Mouse (Mus musculus): Measurements from ENCODE around the gene Sdccag8. TPM values are rescaled to one million over a fixed set of nuclear protein-coding genes. Genes with fewer than 3 reads are reported as not detected.

Gene Sdccag8
- total RNA-seq (2021), result 1 to 10 TPM; 8.4 to 8.8 TPM
- long read RNA-seq, experiment 1, transcript Sdccag8-201 (18 exons, 2,776 nt), result major isoform, 7 of 9 reads
- long read RNA-seq, experiment 1, partial matches to known transcripts, result 0 of 9 reads
- long read RNA-seq, experiment 1, other reads (novel, unspliced or antisense), result 1 of 9 reads
- long read RNA-seq, experiment 2, transcript Sdccag8-201 (18 exons, 2,776 nt), result major isoform, 22 of 36 reads
- long read RNA-seq, experiment 2, partial matches to known transcripts, result 4 of 36 reads
- long read RNA-seq, experiment 2, other reads (novel, unspliced or antisense), result 9 of 36 reads

DNA sequence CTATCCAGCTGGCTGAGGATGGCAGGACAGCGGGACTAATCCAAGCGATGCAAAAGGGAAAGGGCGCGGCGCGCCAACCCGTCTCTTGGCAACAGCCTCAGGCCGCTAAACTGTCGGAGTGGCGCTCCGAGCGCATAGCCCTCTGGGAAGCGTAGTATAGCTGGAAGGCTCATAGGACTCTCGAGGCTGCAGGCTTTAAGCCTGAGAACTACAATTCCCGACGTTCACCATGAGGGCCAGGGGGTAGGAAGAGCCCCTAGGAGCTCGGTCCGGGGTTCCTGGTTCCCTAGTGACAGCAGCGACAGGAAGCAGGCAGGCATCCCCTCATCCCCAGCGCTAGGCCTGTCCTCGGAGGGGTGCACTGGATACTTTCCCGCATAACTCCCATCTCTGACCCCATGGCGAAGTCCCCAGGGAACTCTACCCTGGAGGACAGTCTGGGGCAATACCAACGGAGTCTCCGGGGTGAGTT is at the start of gene Sdccag8:
Sdccag8 (plus strand) TSS at position 70 of the 472 bp plus-strand sequence.
- peak; percentile 75 to 80 for DNase-seq (ENCODE audit: low spot score in 2 of 2)

- DNase-seq (ENCODE audit: low spot score in 2 of 2), result no peak
Observed at GRCm38 (mm10) chr1:176774533-176774932, 39.9 kb upstream of the Sdccag8 start.

DNA sequence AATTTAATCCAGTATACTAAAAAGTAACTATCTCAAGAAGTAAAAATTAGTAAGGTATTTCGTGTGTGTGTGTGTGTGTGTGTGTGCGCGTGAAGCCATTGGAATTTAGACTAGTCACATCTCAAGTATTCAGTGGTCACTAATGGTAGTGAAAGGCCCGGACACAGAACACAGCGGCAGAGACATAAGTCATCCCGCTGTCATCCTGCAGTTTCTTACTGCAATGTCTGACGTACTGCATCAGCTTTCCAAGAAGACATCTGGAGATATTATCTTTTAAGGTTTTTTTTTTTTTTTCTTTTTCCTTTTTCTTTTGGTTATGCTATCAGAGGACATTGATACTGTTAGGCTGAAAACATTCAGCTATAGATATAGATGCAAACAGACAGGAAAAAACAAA is 25.1 kb upstream of the Sdccag8 start:
- no peak for DNase-seq (ENCODE audit: low spot score in 2 of 2)

DNA sequence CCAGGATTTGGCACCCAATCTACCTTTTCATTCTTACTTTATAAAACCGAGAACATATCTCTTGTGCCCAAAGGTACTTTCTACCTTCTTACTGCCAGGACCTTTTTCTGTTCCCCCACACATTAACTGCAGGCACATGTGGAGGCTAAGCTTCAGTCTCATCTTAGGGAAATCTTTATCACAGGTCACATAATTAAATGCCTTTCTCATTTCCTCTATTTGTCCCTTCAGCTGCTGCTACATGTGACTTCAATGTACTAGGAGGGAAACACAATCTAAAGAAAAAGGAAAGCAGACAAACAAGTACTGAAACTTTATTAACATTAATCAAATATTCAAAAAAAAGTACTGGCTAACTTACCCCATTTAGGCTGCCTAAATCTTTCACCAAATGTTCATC is 22.3 kb upstream of the Sdccag8 start:
- no peak for DNase-seq (ENCODE audit: low spot score in 2 of 2)

GRCm38 (mm10) chr1:176798673-176799072 is 15.8 kb upstream of the Sdccag8 start:
- no peak for DNase-seq (ENCODE audit: low spot score in 2 of 2)

GRCm38 (mm10) chr1:176800728-176801365 is 13.6 kb upstream of the Sdccag8 start:
- no peak for DNase-seq (ENCODE audit: low spot score in 2 of 2)

- DNase-seq (ENCODE audit: low spot score in 2 of 2), result no peak
Observed at GRCm38 (mm10) chr1:176810161-176810560, 4.3 kb upstream of the Sdccag8 start.

- DNase-seq (ENCODE audit: low spot score in 2 of 2), result no peak
Observed at GRCm38 (mm10) chr1:176811892-176812291, 2.6 kb upstream of the Sdccag8 start.

GRCm38 (mm10) chr1:176812491-176813291 is 1.8 kb upstream of the Sdccag8 start:
- no peak for DNase-seq (ENCODE audit: low spot score in 2 of 2)

DNA sequence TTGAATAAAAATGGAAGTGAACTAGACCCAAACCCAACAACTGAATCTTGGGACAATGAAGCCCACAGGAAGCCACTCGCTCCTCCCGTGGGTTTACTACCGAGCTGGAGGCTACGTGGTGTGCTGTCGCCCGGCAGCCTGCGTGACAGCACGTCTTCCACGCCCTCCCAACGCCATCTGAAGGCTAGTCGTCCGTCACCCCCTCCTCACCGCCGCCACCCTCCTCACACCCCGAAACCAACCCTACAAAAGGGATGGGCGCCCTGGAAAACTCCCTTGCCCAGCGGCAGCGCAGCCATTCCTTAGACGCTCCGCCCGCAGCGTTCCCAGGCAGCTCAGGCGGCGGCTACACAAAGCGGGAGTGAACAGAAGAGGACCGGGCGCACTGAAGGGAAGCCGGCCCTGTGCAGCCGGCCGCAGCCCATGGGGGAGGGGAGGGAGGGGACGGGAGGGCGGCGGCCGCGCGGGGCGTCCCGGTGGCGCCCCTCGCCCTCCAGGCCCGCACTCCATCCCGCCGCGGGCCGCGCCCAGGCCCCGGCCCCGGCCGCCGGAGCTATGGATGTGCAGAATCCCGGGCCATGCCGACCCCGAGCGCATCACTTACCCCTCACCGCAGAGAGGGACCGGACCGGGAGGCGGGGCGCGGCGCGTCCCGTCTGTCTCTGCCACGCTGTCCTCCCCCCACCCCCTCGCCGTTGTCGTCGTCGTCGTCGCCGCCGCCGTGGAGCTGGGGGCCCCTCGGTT is 996 bp upstream of the Sdccag8 start:
- DNase-seq (ENCODE audit: low spot score in 2 of 2), result peak; percentile 66 to 69

GRCm38 (mm10) chr1:176814036-176814420 is 432 bp upstream of the Sdccag8 start, which contains the start of gene Cep170:
Gene Cep170 (minus strand): TSS chr1:176814067.
- DNase-seq (ENCODE audit: low spot score in 2 of 2), result peak; percentile 97

DNA sequence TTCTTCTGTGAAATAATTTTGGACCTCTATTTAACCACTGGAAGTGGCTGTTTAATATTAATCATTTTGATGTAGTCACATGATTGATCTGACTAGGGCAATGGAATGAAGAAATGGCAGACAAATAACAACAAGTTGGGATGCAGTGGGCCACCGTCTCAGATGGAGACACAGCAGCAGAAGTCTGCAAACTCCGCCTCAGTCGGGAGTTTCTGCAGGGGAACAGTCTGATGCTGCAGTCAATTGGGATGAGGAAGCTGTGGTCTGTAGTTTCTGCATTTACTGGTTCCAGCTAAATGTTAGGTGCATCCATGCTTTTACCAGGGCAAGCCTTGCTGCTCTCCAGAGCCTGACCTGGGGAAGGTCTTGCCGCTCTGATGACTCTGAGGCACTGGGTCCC is 2.3 kb downstream of the Sdccag8 start:
- no peak for DNase-seq (ENCODE audit: low spot score in 2 of 2)

DNA sequence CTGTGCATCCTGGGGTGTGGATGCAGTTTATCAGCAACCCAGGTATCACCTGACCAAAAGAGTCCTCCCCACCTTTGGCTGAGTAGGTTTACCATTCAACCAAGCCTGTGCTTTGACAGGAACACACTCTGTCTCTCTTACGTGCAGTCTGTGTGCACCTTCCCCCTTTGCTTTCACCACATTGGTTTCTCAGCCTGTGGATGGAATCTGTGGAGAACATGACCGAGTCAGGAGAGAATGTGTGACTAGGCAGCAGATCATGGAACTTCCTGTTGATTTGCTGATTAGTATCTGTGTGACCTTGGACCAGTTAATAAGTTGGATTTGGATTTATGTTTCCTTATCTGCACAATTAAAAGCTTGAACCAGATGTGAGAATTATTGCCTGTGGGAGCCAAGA is 3.7 kb downstream of the Sdccag8 start:
- no peak for DNase-seq (ENCODE audit: low spot score in 2 of 2)

DNA sequence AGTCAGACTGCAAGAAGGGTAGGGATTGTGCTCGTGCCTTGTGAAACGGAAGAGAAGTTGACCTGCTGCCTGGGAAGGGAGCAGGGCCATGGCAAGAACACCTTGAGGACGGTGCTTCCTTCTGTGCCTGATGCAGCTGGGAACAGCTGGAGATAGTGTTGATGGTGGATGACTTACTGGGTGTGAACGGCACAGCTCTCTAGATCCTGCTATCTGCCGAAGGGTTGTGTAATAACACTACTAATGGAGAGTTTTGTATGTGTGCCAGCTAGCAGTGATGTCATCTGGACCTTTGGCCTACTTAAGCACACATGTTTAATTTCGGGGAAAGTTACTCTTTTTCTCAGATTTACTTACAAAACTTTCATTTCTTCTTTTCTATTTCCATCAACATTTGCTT is 4.3 kb downstream of the Sdccag8 start:
- DNase-seq (ENCODE audit: low spot score in 2 of 2), result peak; percentile 43 to 57

DNA sequence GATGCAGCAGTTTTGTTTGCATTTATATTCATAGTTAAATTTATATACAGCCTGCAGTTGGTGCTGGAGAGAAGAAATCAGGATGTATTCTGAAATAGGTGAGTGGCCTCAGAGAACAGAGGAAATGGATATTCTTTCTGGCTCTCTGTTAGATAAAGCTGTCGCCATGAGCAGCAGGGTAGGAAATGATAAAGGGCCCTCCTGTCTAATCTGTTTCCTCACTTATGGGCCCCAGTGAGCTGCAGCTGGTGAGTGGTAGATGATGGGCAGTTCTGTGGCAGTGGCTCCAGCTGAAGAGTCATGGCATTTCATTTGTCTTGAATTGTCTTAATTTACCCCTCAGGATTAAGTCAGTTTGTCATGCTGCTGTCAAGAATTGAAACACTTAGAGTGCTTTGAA is 7.5 kb downstream of the Sdccag8 start:
- DNase-seq (ENCODE audit: low spot score in 2 of 2), result no peak

DNA sequence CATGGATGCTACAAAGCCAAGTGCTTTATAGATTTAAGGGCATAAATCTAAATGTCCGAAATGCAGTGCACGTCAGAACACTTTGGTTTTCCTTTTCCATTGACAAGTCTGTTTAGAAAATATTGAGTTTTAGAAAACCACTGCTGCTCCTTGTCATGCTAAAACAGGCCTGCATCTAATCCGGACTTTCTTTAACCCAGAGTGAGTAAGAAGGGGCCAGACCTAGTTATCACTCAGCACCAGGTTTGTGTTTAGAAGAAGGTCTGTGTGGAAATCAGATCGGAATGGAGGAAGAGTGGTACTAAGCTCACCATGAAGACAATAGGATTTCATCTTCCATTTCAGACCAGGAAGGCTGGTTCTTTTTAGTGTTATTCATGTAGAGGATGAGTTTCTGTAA is 8.5 kb downstream of the Sdccag8 start:
- no peak for DNase-seq (ENCODE audit: low spot score in 2 of 2)

DNA sequence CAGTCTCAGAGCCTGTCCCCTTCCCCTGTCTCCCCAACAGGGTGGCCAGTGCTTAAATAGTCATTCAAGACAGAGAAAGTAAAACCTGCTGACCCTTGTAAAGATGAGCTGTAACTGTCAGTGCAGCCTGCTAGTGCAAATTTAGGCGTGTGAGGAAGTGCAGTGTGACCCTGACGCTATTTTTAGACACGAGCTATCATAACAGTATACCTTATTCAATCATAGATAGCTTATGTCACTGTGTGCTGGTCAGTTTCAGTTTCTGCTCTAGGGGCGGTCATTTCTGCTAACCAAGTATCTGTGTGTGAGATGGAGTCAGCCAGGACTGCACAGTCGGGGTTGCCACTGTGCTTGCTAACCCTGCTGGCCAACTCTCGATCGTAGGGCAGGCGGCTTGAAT is 9.4 kb downstream of the Sdccag8 start:
- DNase-seq (ENCODE audit: low spot score in 2 of 2), result no peak

DNA sequence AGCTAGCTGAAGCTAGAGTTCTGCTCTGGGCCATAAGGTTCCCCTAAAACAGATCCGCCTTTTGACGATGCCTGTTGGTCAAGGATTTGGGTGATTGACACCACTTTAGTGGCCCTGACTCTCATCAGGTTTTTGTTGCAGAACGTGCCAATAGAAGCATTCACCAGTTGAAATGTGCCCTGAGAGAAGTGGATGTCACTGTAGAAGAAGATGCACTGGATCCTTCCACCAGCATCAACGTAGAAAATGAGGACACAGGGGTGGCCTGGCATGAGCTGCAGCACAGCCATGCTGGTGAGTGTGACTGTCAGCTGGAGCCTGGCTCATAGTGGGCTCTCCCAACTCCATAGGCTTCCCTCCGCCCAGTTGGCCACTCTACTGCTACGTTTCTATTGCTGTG is 10.2 kb downstream of the Sdccag8 start:
- DNase-seq (ENCODE audit: low spot score in 2 of 2), result no peak

DNA sequence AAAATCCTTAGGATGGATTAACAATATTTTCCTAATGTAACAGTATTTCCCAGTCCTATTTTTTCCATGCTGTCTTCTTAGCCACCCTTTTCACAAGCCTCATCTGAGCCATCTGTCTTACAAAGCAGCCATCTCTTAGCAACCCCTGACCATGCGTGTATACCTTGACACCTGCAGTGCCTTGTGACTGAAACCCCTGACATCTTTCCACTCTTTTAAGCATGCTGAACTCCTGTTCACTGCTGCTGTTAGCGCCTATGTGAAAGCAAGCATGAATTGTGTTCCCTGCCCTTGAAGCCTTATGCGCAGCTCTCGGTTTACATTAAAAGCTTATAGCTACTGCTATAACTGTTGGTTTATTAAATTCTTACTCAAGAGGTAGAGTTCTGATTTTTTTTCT is 10.6 kb downstream of the Sdccag8 start:
- DNase-seq (ENCODE audit: low spot score in 2 of 2), result no peak

GRCm38 (mm10) chr1:176826186-176826585 is 11.7 kb downstream of the Sdccag8 start:
- DNase-seq (ENCODE audit: low spot score in 2 of 2), result no peak

- no peak for DNase-seq (ENCODE audit: low spot score in 2 of 2)
Observed at GRCm38 (mm10) chr1:176826931-176827330, 12.5 kb downstream of the Sdccag8 start.

Measured in adrenal gland, adult 18-20 months (tissue).